Mouse (Mus musculus): ENCODE data around the gene Rab11fip3. TPM values are rescaled to one million over a fixed set of nuclear protein-coding genes. Genes with fewer than 3 reads are reported as not detected.
A peak's percentile ranks its signal among the peaks of the same experiment; 100 is the strongest.
"Not testable (repeated sequence)": the region's sequence is repeated elsewhere in the genome, so short reads cannot be mapped to it uniquely, and the experiment has no call there.

The Rab11fip3 gene
- total RNA-seq, 2 experiments from 2014 or later: 108 to 115 TPM

GRCm38 (mm10) chr17:26105619-26106018, 36.3 kb upstream of the Rab11fip3 start:
- DNase-seq (ENCODE audit: low spot score in 2 of 2): no peak
- Histone ChIP-seq H3K4me3 (no peak overlapping the region), H3K27ac (no peak overlapping the region)
- no peak for TF ChIP-seq CTCF (conservative IDR thresholded peaks at IDR 0.05)

GRCm38 (mm10) chr17:26101478-26101877, 32.1 kb upstream of the Rab11fip3 start:
- TF ChIP-seq CTCF (conservative IDR thresholded peaks at IDR 0.05): no peak
- no peak overlapping the region for H3K4me3 ChIP-seq
- DNase-seq (ENCODE audit: low spot score in 2 of 2): no peak
- no peak overlapping the region for H3K27ac ChIP-seq

GRCm38 (mm10) chr17:26100166-26100565, 30.8 kb upstream of the Rab11fip3 start:
- TF ChIP-seq CTCF (conservative IDR thresholded peaks at IDR 0.05): no peak
- no peak for DNase-seq (ENCODE audit: low spot score in 2 of 2)
- Histone ChIP-seq H3K4me3 (no peak overlapping the region), H3K27ac (no peak overlapping the region)

- H3K27ac ChIP-seq; H3K4me3 ChIP-seq; DNase-seq (ENCODE audit: low spot score in 2 of 2): not testable (repeated sequence)
- TF ChIP-seq CTCF (conservative IDR thresholded peaks at IDR 0.05): peak; percentile 77
Measured at GRCm38 (mm10) chr17:26099316-26099715, 30.0 kb upstream of the Rab11fip3 start.

GRCm38 (mm10) chr17:26098461-26098860, 29.1 kb upstream of the Rab11fip3 start:
- TF ChIP-seq CTCF (conservative IDR thresholded peaks at IDR 0.05): no peak
- no peak overlapping the region for H3K4me3 ChIP-seq
- H3K27ac ChIP-seq: no peak overlapping the region
- no peak for DNase-seq (ENCODE audit: low spot score in 2 of 2)

- Histone ChIP-seq H3K4me3 (peak within 1 kb of the TSS; percentile 62), H3K27ac (peak within 1 kb of the TSS; percentile 78)
- TF ChIP-seq CTCF (conservative IDR thresholded peaks at IDR 0.05): 0 out of 2 replicates have a peak, but pooled peaks have one; percentile 7
- peak; percentile 65 to 71 for DNase-seq (ENCODE audit: low spot score in 2 of 2)
Measured at GRCm38 (mm10) chr17:26095121-26095740, 25.9 kb upstream of the Rab11fip3 start, which contains the start of gene Nme4. Gene Nme4, minus strand, starts transcription at chr17:26095602.

GRCm38 (mm10) chr17:26094531-26095110, 25.3 kb upstream of the Rab11fip3 start:
- TF ChIP-seq CTCF (conservative IDR thresholded peaks at IDR 0.05): no peak
- peak overlapping the region; percentile 62 for H3K4me3 ChIP-seq
- DNase-seq (ENCODE audit: low spot score in 2 of 2): no peak
- peak overlapping the region; percentile 78 for H3K27ac ChIP-seq

- Histone ChIP-seq H3K4me3 (peak within 1 kb of the TSS; percentile 61), H3K27ac (peak within 1 kb of the TSS; percentile 93)
- peak; percentile 95 for TF ChIP-seq CTCF (conservative IDR thresholded peaks at IDR 0.05)
- DNase-seq (ENCODE audit: low spot score in 2 of 2): peak; percentile 88 to 91
Measured at GRCm38 (mm10) chr17:26089905-26090632, 20.7 kb upstream of the Rab11fip3 start, which contains the start of gene Decr2. Gene Decr2, minus strand, starts transcription at chr17:26090337.

GRCm38 (mm10) chr17:26087059-26087564, 17.8 kb upstream of the Rab11fip3 start:
- TF ChIP-seq CTCF (conservative IDR thresholded peaks at IDR 0.05): no peak
- DNase-seq (ENCODE audit: low spot score in 2 of 2): no peak
- Histone ChIP-seq H3K4me3 (no peak overlapping the region), H3K27ac (no peak overlapping the region)

GRCm38 (mm10) chr17:26080867-26081266, 11.5 kb upstream of the Rab11fip3 start:
- no peak for DNase-seq (ENCODE audit: low spot score in 2 of 2)
- no peak overlapping the region for H3K4me3 ChIP-seq
- no peak overlapping the region for H3K27ac ChIP-seq
- TF ChIP-seq CTCF (conservative IDR thresholded peaks at IDR 0.05): no peak

- Histone ChIP-seq H3K4me3 (peak overlapping the region; percentile 28), H3K27ac (peak overlapping the region; percentile 73)
- peak in 1 of 2 experiments; percentile 48 for DNase-seq (ENCODE audit: low spot score in 2 of 2)
- TF ChIP-seq CTCF (conservative IDR thresholded peaks at IDR 0.05): peak; percentile 32
Measured at GRCm38 (mm10) chr17:26078851-26079250, 9.5 kb upstream of the Rab11fip3 start.

- no peak for DNase-seq (ENCODE audit: low spot score in 2 of 2)
- TF ChIP-seq CTCF (conservative IDR thresholded peaks at IDR 0.05): no peak
- Histone ChIP-seq H3K4me3 (no peak overlapping the region), H3K27ac (no peak overlapping the region)
Measured at GRCm38 (mm10) chr17:26075246-26075645, 5.9 kb upstream of the Rab11fip3 start.

GRCm38 (mm10) chr17:26070136-26070535, 781 bp upstream of the Rab11fip3 start:
- H3K27ac ChIP-seq: peak overlapping the region; percentile 93
- H3K4me3 ChIP-seq: peak overlapping the region; percentile 83
- TF ChIP-seq CTCF (conservative IDR thresholded peaks at IDR 0.05): no peak
- no peak for DNase-seq (ENCODE audit: low spot score in 2 of 2)
